Mouse (Mus musculus) A20 (cell line): ENCODE results near the gene Pxmp4.

Source experiments
- DNase-seq: peaks from one replicate; pipeline ENCODE4 v3.0.0-alpha.2; 2011; ENCODE audit warnings: low read depth, low spot score

Gene Pxmp4

DNA sequence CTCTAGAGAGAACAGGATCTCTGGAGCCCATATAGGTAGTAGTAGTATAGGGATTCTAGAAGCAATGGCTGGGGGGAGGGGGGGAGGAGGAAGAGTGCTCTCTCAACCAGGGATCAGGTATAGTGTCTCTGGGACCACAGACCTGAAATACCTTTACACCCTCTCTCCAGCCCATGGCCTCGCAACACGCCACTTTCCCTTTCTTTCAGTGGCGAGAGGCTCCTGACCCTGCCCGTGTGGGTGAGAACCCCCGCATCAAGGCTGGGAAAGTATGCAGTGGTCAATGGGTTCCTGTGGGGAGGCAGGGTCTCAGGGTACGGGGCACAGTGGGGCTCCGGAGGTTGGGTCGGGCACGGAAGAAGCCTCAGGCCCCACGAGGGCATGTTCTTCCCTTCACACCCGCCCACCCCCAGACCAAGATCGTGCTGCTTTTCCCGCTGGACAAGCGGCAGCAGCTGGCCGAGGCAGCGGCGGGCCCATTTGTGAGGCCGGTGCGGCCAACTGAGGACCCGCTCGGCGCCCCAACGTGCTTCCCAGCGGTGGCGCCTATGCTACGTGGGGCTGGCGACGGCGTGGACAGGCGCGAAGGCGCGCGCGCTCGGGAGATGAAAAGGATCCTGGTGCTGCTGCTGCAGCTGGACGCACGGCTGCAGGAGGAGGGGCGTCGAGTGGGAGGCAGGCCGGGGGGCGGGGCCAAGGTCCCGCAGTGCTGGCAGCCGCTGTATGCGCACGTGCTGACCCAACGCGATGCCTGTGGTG, 54.2 kb downstream of the Pxmp4 start:
- peak; percentile 75 for DNase-seq

DNA sequence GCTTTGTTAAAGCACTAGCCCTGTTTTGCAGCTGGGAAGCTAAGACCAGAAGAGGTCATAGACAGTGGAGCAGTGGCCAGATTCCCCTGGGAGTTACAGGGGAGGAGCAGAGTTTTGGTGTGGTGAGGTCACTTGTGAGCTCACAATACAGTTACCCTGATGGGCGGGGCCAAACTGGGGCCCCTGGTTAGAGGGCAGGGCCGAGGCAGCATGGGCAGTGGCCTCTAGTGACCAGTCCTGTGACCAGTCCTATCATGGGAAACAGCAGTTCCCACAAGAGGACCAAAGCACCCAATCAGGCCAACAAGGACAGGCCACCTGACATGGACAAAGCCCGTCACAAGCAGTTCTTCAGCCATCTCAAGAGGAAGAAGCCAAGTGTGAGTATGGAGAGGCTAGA, 54.8 kb downstream of the Pxmp4 start:
- no peak for DNase-seq

DNA sequence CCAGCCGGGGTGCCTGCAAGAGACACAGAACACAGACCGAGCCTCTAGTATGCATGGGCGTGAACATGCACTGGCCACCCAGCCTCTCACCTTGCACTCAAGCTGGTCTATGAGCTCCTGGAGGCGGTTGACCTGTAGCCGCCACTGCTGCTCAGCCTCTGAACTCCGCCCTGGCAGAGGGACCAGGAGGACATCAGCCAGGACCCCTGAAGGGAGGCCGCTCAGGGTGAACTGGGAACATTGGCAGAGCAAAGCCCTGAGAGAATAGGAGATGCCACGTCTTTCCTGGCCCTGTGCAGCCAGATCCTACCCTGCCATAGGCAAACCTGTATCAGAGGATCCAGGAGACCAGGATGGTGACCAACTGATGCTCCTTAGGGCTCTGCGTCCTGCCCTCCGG, 56.8 kb downstream of the Pxmp4 start, which contains the start of gene 1700003F12Rik:
1700003F12Rik (plus strand) TSS at position 375 of the 400 bp plus-strand sequence.
- no peak for DNase-seq

DNA sequence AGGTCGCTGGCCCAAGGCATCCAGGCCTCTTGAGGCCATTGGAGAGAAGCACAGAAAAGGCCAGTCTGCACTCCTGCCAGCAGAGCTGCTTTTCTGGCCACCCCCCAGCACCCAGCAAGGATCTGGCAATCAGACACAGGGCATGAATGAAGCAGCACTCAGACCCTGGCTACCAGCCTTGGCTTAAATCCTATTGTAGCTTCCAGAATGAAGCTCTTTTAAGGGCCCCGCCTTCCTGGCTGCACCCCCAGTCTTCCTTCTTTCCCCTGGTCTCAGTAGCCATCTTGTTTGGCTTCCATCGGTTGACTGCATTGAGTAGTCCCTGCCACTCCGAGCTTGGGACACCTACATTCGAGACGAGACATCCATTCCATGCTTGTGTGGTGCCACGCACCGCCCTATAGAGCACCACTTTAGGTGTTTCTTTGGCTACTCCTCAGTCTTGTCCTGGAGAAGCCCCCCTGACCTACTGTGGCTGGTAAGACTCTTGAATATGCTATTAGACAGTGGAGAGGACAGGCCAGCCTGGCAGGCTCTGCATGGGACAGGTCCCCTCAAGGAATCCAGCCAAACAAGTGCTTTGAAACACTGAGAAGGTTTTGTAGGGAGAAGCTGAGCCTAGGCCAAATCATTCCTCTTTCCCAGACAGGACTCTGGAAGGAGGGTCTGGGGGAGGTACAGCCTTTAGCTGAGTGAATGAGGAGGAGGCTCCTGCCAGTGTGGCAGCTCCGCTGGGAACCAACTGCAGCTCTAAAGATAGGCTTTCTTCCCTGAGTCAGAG, 59.8 kb downstream of the Pxmp4 start:
- no peak for DNase-seq

DNA sequence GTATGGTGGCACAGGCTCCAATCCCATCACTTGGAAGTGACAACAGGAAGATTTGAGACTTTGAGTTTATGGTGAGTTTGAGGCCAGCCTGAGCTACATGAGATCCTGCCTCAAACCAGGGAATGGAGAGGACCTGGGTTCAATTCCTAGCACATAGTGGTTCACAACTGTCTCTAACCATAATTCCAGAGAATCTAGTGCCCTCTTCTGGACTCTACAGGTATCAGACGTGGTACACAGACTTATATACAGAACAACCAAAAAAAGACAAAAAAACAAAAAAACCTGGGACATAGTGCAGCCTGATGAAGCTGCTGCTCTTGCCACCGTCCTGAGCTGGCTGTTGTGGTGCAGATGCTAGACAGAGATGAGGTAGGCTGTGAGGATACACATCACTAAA, 61.9 kb downstream of the Pxmp4 start:
- DNase-seq: no peak

DNA sequence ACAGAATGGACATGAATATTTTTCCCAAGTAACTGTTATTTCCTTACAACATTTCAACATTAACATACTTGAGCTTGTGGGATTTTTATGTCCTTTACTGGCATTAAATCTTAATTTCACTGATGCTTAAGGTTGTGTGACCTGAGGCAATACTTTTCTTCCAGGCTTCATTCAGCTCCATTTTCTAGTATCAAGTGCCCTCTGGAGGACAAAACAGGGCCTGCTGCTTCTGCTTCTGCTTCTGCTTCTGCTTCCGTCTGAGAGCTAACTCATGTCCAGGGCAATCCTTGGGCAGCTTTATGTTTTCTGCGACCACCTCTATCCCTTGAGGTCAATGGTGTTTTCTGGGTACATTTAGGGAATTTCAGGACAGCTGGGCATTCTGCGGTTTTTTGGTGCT, 63.8 kb downstream of the Pxmp4 start:
- peak; percentile 62 for DNase-seq

DNA sequence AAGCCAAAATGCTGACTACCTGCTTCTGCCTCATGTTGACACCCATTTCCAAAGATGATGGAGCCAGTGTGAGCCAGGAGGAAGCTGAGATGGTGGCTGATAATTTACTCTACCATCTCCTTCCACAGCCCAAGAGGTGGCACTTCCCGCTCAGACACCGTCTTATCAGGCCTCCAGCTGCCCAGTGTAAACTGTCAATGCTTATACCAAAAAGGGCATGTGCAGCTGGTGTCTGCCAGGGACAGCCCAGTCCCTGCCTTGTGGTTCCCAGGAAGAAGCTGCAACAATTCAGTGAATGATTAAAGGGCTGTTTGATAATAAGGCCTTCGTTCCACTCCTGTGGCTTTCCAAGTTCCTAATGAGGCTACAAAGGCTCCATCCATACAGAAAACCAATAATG, 64.8 kb downstream of the Pxmp4 start:
- DNase-seq: no peak

DNA sequence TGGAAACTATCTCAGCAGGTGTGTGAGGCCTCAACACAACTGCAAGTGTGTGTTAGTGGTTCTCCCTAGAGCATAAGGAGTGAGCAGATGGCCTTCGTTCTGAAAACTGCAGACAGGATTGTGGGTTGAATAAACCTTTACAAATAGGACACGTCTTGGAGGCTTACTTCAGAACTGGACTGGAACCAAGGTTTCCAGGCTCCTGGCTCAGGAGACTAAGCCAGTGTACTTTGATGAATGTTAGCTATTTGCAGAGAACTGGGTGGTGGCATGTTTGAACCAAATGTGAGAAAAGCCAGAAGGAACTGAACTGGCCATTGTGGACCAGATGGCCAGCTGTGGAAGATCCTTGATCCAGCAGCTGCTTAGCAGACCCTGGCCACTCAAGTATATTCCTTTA, 65.2 kb downstream of the Pxmp4 start:
- no peak for DNase-seq
